Mouse (Mus musculus): Measurements from ENCODE around the gene Eif4a1.

DNA sequence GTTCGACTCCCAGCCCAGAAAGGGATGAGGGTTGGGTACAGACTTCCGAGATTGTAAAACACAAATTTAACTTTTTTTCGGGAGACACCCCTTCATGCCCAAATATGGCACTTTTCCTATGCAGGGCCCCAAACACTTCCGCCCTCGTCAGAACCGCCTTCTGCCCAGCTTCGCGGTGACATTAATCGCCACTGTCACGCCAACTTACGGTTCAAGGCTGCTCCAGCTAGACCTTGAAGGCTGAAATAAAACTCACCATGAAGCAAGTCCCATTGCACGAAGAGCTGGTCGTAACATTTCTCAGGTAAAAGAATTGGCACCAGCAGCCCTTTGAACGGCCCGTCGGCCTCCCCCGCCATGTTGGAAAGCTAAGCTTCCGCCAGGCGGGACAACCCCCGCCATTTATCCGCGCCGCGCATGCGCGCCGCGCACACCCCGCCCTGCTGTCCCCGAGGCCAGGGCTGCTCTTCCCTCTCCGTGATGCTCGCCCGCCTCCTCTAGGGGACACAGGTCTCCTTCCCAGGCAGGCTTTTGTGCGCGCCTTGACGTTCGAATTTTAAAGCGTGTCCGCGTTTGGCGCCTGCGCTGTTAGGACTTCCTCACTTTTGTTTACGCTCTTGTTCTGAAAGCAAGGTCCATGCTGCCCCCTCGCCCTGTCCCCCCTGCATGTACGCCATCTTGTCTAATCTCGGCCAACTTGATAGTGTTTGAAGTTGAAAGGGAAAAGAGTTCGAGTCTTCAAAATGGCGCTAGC lies 9.8 kb downstream of the Eif4a1 start, which contains the start of gene Mpdu1:
- TF ChIP-seq CTCF (IDR thresholded peaks at IDR 0.05 in 2 of 3, conservative IDR thresholded peaks at IDR 0.05 in 1 of 3; ENCODE audit: control insufficient read depth in 1 of 3, insufficient read depth in 1 of 3, low read depth in 2 of 3, low read length in 3 of 3, poor library complexity in 1 of 3, severe bottlenecking in 1 of 3) (no peak; a peak in 1 of 6 replicates), USF1 (IDR thresholded peaks at IDR 0.05; ENCODE audit: low read depth, low read length) (no peak), POLR2A (IDR thresholded peaks at IDR 0.05; ENCODE audit: control insufficient read depth in 1 of 2, insufficient read depth in 1 of 2, low read depth in 1 of 2, low read length in 2 of 2, poor library complexity in 1 of 2) (peak; percentile 93 to 97), ELF1 (IDR thresholded peaks at IDR 0.05; ENCODE audit: low read depth, low read length) (peak; percentile 91), MXI1 (IDR thresholded peaks at IDR 0.05; ENCODE audit: low read depth, low read length) (peak; percentile 71), GATA1 (IDR thresholded peaks at IDR 0.05; ENCODE audit: low read depth, low read length) (0 out of 2 replicates have a peak, but pooled peaks have one; percentile 8), KAT2A (conservative IDR thresholded peaks at IDR 0.05; ENCODE audit: low read depth, low read length) (peak; percentile 63), NELFE (IDR thresholded peaks at IDR 0.05; ENCODE audit: low read depth, low read length) (peak; percentile 82)

All from MEL (cell line).